Mouse (Mus musculus) heart, adult 2 months (tissue): Measurements from ENCODE around the gene Rpl18.

Experiments
- CTCF ChIP-seq: fragments of 200-600 bp; IDR thresholded peaks from 2 replicates; pipeline ENCODE4 v1.8.1; 2022; ENCODE audit warnings: antibody characterized with exemption, mild to moderate bottlenecking, moderate library complexity
- POLR2A ChIP-seq: fragments of 200-500 bp; IDR thresholded peaks from 2 replicates; pipeline ENCODE4 v1.6.1; 2011; ENCODE audit warnings: mild to moderate bottlenecking, low read depth, low read length, control low read depth; ENCODE audit not compliant: insufficient read depth

GRCm38 (mm10) chr7:45699523-45700141 lies 15.6 kb upstream of the Rpl18 start, which contains the start of gene Car11:
- TF ChIP-seq CTCF (no peak), POLR2A (no peak)
